Mouse (Mus musculus): ENCODE data around the gene Txn2.

Txn2 gene

GRCm38 (mm10) chr15:77928673-77929331, at the start of gene Txn2:
Gene Txn2, minus strand, starts transcription at chr15:77929006.
- peak; percentile 99 for DNase-seq

- no peak for DNase-seq
Measured at GRCm38 (mm10) chr15:77977663-77978062, 48.9 kb upstream of the Txn2 start.

- DNase-seq = no peak
Measured at GRCm38 (mm10) chr15:77974165-77974841, 45.5 kb upstream of the Txn2 start.

- DNase-seq = peak; percentile 99
Measured at GRCm38 (mm10) chr15:77970470-77971292, 41.9 kb upstream of the Txn2 start, which contains the start of gene Eif3d. Gene Eif3d, minus strand, starts transcription at chr15:77970813.

- DNase-seq = no peak
Measured at GRCm38 (mm10) chr15:77969940-77970469, 41.2 kb upstream of the Txn2 start.

GRCm38 (mm10) chr15:77965117-77965528, 36.3 kb upstream of the Txn2 start:
- DNase-seq = no peak

GRCm38 (mm10) chr15:77962447-77962846, 33.6 kb upstream of the Txn2 start:
- DNase-seq = no peak

- no peak for DNase-seq
Measured at GRCm38 (mm10) chr15:77960693-77961092, 31.9 kb upstream of the Txn2 start.

GRCm38 (mm10) chr15:77958071-77958470, 29.3 kb upstream of the Txn2 start:
- DNase-seq = no peak

- DNase-seq = no peak
Measured at GRCm38 (mm10) chr15:77957625-77958024, 28.8 kb upstream of the Txn2 start.

GRCm38 (mm10) chr15:77956404-77956901, 27.6 kb upstream of the Txn2 start, which contains the start of gene Foxred2:
Gene Foxred2, minus strand, starts transcription at chr15:77956722.
- DNase-seq = peak; percentile 90

GRCm38 (mm10) chr15:77955440-77956403, 26.9 kb upstream of the Txn2 start:
- DNase-seq = no peak

- DNase-seq = no peak
Measured at GRCm38 (mm10) chr15:77954362-77954761, 25.6 kb upstream of the Txn2 start.

GRCm38 (mm10) chr15:77952921-77953320, 24.1 kb upstream of the Txn2 start:
- DNase-seq = no peak

- DNase-seq = no peak
Measured at GRCm38 (mm10) chr15:77949061-77949460, 20.3 kb upstream of the Txn2 start.

GRCm38 (mm10) chr15:77945711-77946110, 16.9 kb upstream of the Txn2 start:
- peak; percentile 42 for DNase-seq

GRCm38 (mm10) chr15:77941563-77941962, 12.8 kb upstream of the Txn2 start:
- no peak for DNase-seq

- DNase-seq = no peak
Measured at GRCm38 (mm10) chr15:77938516-77938915, 9.7 kb upstream of the Txn2 start.

GRCm38 (mm10) chr15:77935673-77936375, 7.0 kb upstream of the Txn2 start:
- DNase-seq = no peak

GRCm38 (mm10) chr15:77934968-77935367, 6.2 kb upstream of the Txn2 start:
- DNase-seq = no peak

GRCm38 (mm10) chr15:77934326-77934725, 5.5 kb upstream of the Txn2 start:
- DNase-seq = no peak

All from lung, postnatal 10 days (tissue).